ENCODE assay signal across 8 mouse cellular contexts in the genomic region with DNA sequence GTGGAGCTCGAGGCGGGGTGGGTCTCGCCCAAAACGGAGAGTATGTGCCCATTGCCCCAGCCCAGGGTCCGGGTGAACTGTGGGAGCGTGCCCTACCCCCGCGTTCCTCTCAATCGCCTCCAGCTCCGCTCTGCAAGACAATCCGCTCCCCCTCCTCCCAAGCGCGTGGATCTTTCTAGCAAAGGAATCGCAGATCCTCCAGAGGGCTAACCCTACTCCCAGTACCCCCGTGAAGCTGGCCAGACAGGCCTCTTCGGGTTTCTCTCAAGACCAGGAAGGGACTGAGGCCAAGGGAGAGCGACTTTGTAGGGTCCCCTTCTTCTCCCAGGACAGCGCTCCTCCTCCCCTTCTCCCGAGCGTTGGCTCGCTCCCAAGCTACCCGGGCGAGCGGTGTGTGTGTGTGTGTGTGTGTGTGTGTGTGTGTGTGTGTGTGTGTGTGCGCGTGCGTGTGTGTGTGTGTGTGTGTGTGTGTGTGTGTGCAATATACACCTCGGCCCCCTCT. TPM values are rescaled to one million over a fixed set of nuclear protein-coding genes. Genes with fewer than 3 reads are reported as not detected.
DNase-seq lines count a peak whose midpoint lies in the region; ATAC-seq and TF ChIP-seq lines count a peak whose summit lies in the region.

No protein-coding gene starts in this region.

- H3K4me1 ChIP-seq in liver, adult 2 months (ENCODE audit: control insufficient read depth, insufficient read depth, low read length): peaks cover 8% of the 10 kb centered on the region; the same call in 1 of the 2 replicates
- peaks cover 29% of the 10 kb centered on the region for H3K4me1 ChIP-seq in midbrain, embryonic 16.5 days (ENCODE audit: control insufficient read depth, insufficient read depth, low read length)

- peak overlapping the region; percentile 62 for H3K4me3 ChIP-seq in liver, adult 2 months (ENCODE audit: insufficient read depth, low read depth, low read length)
- H3K4me3 ChIP-seq in midbrain, embryonic 16.5 days (ENCODE audit: low read depth, low read length): peak overlapping the region; percentile 81

- H3K9ac ChIP-seq in liver, adult 2 months (ENCODE audit: low read depth, low read length): peak overlapping the region; percentile 61
- peak overlapping the region; percentile 57 for H3K9ac ChIP-seq in midbrain, embryonic 16.5 days (ENCODE audit: low read depth, low read length)

- no peaks in the 10 kb centered on the region for H3K79me2 ChIP-seq in liver, adult 2 months (ENCODE audit: control insufficient read depth, insufficient read depth, low read length)

- no peak overlapping the region for H3K27ac ChIP-seq in liver, adult 2 months (replicated peaks; ENCODE audit: insufficient read depth, low read depth, low read length)
- H3K27ac ChIP-seq in midbrain, embryonic 16.5 days (ENCODE audit: low read length): peak overlapping the region; percentile 33; the same call in 1 of the 2 replicates

- TF ChIP-seq POLR2A in liver, adult 2 months (IDR thresholded peaks at IDR 0.05; ENCODE audit: extremely low read depth, insufficient read depth, low read length): no peak

- H3K4me2 ChIP-seq in midbrain, embryonic 16.5 days (ENCODE audit: low read length): peak overlapping the region; percentile 81

- ATAC-seq in midbrain, embryonic 16.5 days: 0 out of 2 replicates have a peak, but pooled peaks have one; percentile 15

- peaks cover 31% of the 10 kb centered on the region for H3K27me3 ChIP-seq in liver, adult 2 months (ENCODE audit: control insufficient read depth, insufficient read depth, low read length)
- H3K27me3 ChIP-seq in midbrain, embryonic 16.5 days (ENCODE audit: control insufficient read depth, insufficient read depth, low read depth, low read length): peaks cover 31% of the 10 kb centered on the region

- DNase-seq in urinary bladder, adult 18-20 months (ENCODE audit: low spot score in 2 of 2): peak; percentile 31 to 51
- DNase-seq in urinary bladder, postnatal 4 days (ENCODE audit: low spot score in 2 of 2): no peak
- peak; percentile 62 for DNase-seq in cerebellum, adult 11 months
- peak; percentile 20 to 37 for DNase-seq in frontal cortex, postnatal 10 days (ENCODE audit: low spot score in 2 of 2)
- peak; percentile 50 for DNase-seq in induced T-regulatory cell, adult 2 months (ENCODE audit: low read depth)
- DNase-seq in liver, adult 2 months (ENCODE audit: extremely low read depth, low read depth, low spot score): no peak
- peak; percentile 16 to 33 for DNase-seq in urinary bladder, postnatal 36 days (ENCODE audit: low spot score in 2 of 2)

- no peak for TF ChIP-seq CTCF in liver, adult 2 months (IDR thresholded peaks at IDR 0.05; ENCODE audit: low read depth, low read length)

- H3K36me3 ChIP-seq in liver, adult 2 months (ENCODE audit: control insufficient read depth, insufficient read depth, low read length): no peaks in the 10 kb centered on the region
- H3K36me3 ChIP-seq in midbrain, embryonic 16.5 days (ENCODE audit: control insufficient read depth, insufficient read depth, low read length): no peaks in the 10 kb centered on the region

- 2% methylated on average over 26 of the region's 28 CpGs for WGBS in liver, adult 2 months
- 0% methylated on average over 27 of the region's 28 CpGs for WGBS in midbrain, embryonic 16.5 days

- no peaks in the 10 kb centered on the region for H3K9me3 ChIP-seq in midbrain, embryonic 16.5 days (replicated peaks; ENCODE audit: control insufficient read depth, low read length, poor library complexity, severe bottlenecking)

RNA-seq across cellular contexts. Expression of a gene that starts 7.9 kb away (rescaled TPM):
- total RNA-seq in liver, adult 2 months (2014; rRNA removed): under 0.01 and 0.07 TPM in 2 replicates
- 0.11 and 0.42 TPM in 2 replicates for polyA plus RNA-seq in liver, adult 2 months (2012; rRNA removed)
- 26.0 and 40.4 TPM in 2 replicates for polyA plus RNA-seq in midbrain, embryonic 16.5 days (2015; fragmentation: Nextera tagmentation; extraction: Ambion mirVana)

Comparison
In these comparisons a context has a peak if more than half of its experiments do, and no peak if none do; other contexts are left out.
1. DNase-seq: peak in urinary bladder, adult 18-20 months (2 of 2), cerebellum, adult 11 months (single experiment), frontal cortex, postnatal 10 days (2 of 2), induced T-regulatory cell, adult 2 months (single experiment) and urinary bladder, postnatal 36 days (2 of 2); none in urinary bladder, postnatal 4 days (0 of 2) and liver, adult 2 months (single experiment).
2. RNA of a gene that starts 7.9 kb away (polyA plus RNA-seq): 26.0 to 40.4 TPM in midbrain, embryonic 16.5 days; 0.11 to 0.42 TPM in liver, adult 2 months; every median in the first group is over 10 times any median in the second.